Comparison of ENCODE assay signal across 9 mouse cellular contexts in the genomic region with DNA sequence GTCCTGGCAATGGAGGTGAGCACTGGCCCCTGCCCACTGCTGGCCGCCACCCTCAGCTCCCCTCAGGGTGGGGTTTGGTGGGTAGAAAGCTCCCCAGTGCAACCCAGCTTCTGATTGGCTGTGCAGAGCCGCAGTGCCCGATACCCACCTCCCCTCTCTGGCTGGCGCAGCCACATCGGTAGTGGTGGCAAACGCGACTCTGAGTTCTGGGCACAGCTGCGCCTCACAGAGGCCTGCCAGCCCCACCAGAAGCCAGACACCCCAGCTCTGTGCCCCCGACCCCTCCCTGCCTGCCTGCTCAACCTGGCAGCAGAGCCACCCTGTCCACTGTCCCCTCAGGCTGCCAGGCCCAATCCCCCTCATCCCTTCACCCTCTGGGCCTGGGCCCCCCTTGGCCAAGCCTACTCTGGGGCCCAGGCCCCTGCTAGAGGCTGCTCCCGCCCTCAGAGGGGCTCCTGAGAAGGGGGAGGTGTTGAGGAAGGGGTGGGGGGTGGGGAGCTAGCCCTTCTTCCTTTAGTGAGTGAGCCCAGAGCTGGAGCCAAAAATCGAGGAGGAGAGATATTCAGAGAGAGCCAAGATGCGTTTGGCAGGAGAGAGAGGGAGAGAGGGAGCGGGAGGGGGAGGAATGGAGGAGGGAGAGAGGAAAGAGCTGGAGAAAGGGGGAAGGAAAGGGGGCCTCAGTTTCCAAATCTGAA. TPM values are rescaled to one million over a fixed set of nuclear protein-coding genes. Genes with fewer than 3 reads are reported as not detected.
DNase-seq lines count a peak whose midpoint lies in the region; ATAC-seq lines count a peak whose summit lies in the region.
"Had no signal": no experiment of that assay in that cellular context is flagged by ENCODE, and none has a peak within 500 bp of the region (broad histone marks: within the 10 kb centered on the region; RNA-seq: fewer than 3 reads in every experiment).

No protein-coding gene starts in this region.

- 38% methylated on average over 13 of the region's 13 CpGs for WGBS in lung, embryonic 15.5 days
- WGBS in heart, embryonic 12.5 days: 62% methylated on average over 13 of the region's 13 CpGs

- no peaks in the 10 kb centered on the region for H3K27me3 ChIP-seq in lung, embryonic 15.5 days
- peaks cover 96% of the 10 kb centered on the region for H3K27me3 ChIP-seq in heart, embryonic 12.5 days (replicated peaks)

- H3K36me3 ChIP-seq in lung, embryonic 15.5 days: peaks cover 5% of the 10 kb centered on the region; the same call in 1 of the 2 replicates
- H3K36me3 ChIP-seq in heart, embryonic 12.5 days: peaks cover 4% of the 10 kb centered on the region; the same call in 1 of the 2 replicates

- no peak for DNase-seq in lung, postnatal 14 days
- DNase-seq in cerebellum, postnatal 10 days: peak; percentile 92 to 94
- peak; percentile 71 for DNase-seq in left cerebral cortex, postnatal 36 days (ENCODE audit: low spot score in 2 of 2)
- DNase-seq in embryo, embryonic 11 days: no peak
- no peak for DNase-seq in kidney, postnatal 25 days

- no peaks in the 10 kb centered on the region for H3K9me3 ChIP-seq in lung, embryonic 15.5 days
- H3K9me3 ChIP-seq in heart, embryonic 12.5 days (replicated peaks): no peaks in the 10 kb centered on the region

- peak overlapping the region; percentile 10; the same call in 1 of the 2 replicates for H3K4me3 ChIP-seq in lung, embryonic 15.5 days
- H3K4me3 ChIP-seq in heart, embryonic 12.5 days: no peak overlapping the region
- H3K4me3 ChIP-seq: myocyte had no signal

- ATAC-seq in lung, embryonic 15.5 days (ENCODE audit: borderline replicate concordance, extremely low read depth, low FRiP score, low TSS enrichment): peak; percentile 82
- no peak for ATAC-seq in heart, embryonic 12.5 days (ENCODE audit: insufficient number of reproducible peaks, low FRiP score)
- no peak for ATAC-seq in activated CD4-positive, CD25-positive, alpha-beta regulatory T cell, adult 4 months

- H3K4me1 ChIP-seq in lung, embryonic 15.5 days: peaks cover 84% of the 10 kb centered on the region
- peaks cover 39% of the 10 kb centered on the region for H3K4me1 ChIP-seq in heart, embryonic 12.5 days (replicated peaks)

- H3K9ac ChIP-seq in lung, embryonic 15.5 days: 0 out of 2 replicates have a peak overlapping the region, but pooled peaks have one; percentile 8
- no peak overlapping the region for H3K9ac ChIP-seq in heart, embryonic 12.5 days

- H3K4me2 ChIP-seq in lung, embryonic 15.5 days: peak overlapping the region; percentile 51
- H3K4me2 ChIP-seq in heart, embryonic 12.5 days: no peak overlapping the region

- intact Hi-C loops in left cerebral cortex, postnatal 36 days (cut with DNase I): loop anchor here (1.0 kb wide), 1 partner anchor 19 kb away; no protein-coding TSS in a partner anchor

- peak overlapping the region; percentile 89 for H3K27ac ChIP-seq in lung, embryonic 15.5 days
- H3K27ac ChIP-seq in heart, embryonic 12.5 days (ENCODE audit: poor library complexity, severe bottlenecking): 0 out of 2 replicates have a peak overlapping the region, but pooled peaks have one; percentile 15

RNA-seq across cellular contexts. Expression of gene Nfix, which starts 6.2 kb away (rescaled TPM):
- 39.2 and 42.7 TPM in 2 replicates for polyA plus RNA-seq in lung, embryonic 15.5 days (2015; fragmentation: Nextera tagmentation; extraction: Ambion mirVana)
- 9.2 and 10.9 TPM in 2 replicates for polyA plus RNA-seq in heart, embryonic 12.5 days (2016; fragmentation: Nextera tagmentation; extraction: Ambion mirVana)
- total RNA-seq in left cerebral cortex, postnatal 36 days (2021): 100 to 1,000 TPM; 303 to 353 TPM
- polyA plus RNA-seq in activated CD4-positive, CD25-positive, alpha-beta regulatory T cell, adult 4 months (2017; shearing (Covaris generic)): 1 to 10 TPM; 2.0 to 2.2 TPM

RNA-seq across cellular contexts. Expression of gene Dand5, which starts 28.7 kb away (rescaled TPM):
- 6.0 and 6.3 TPM in 2 replicates for polyA plus RNA-seq in lung, embryonic 15.5 days (2015; fragmentation: Nextera tagmentation; extraction: Ambion mirVana)
- 4.6 and 6.2 TPM in 2 replicates for polyA plus RNA-seq in heart, embryonic 12.5 days (2016; fragmentation: Nextera tagmentation; extraction: Ambion mirVana)
- 10 to 100 TPM; 10.3 to 10.9 TPM for total RNA-seq in left cerebral cortex, postnatal 36 days (2021)
- polyA plus RNA-seq in activated CD4-positive, CD25-positive, alpha-beta regulatory T cell, adult 4 months (2017; shearing (Covaris generic)): 1 to 10 TPM; 4.2 to 4.5 TPM

RNA-seq across cellular contexts. Expression of gene Gadd45gip1, which starts 37.4 kb away (rescaled TPM):
- polyA plus RNA-seq in lung, embryonic 15.5 days (2015; fragmentation: Nextera tagmentation; extraction: Ambion mirVana): 43.4 and 47.0 TPM in 2 replicates
- 50.9 and 52.1 TPM in 2 replicates for polyA plus RNA-seq in heart, embryonic 12.5 days (2016; fragmentation: Nextera tagmentation; extraction: Ambion mirVana)
- 10 to 100 TPM; 26.3 to 26.9 TPM for total RNA-seq in left cerebral cortex, postnatal 36 days (2021)
- polyA plus RNA-seq in activated CD4-positive, CD25-positive, alpha-beta regulatory T cell, adult 4 months (2017; shearing (Covaris generic)): 10 to 100 TPM; 18.5 to 21.5 TPM

RNA-seq across cellular contexts. Expression of gene Rad23a, which starts 46.5 kb away (rescaled TPM):
- 112 and 127 TPM in 2 replicates for polyA plus RNA-seq in lung, embryonic 15.5 days (2015; fragmentation: Nextera tagmentation; extraction: Ambion mirVana)
- polyA plus RNA-seq in heart, embryonic 12.5 days (2016; fragmentation: Nextera tagmentation; extraction: Ambion mirVana): 129 and 131 TPM in 2 replicates
- 10 to 100 TPM; 77.9 to 78.8 TPM for total RNA-seq in left cerebral cortex, postnatal 36 days (2021)
- polyA plus RNA-seq in activated CD4-positive, CD25-positive, alpha-beta regulatory T cell, adult 4 months (2017; shearing (Covaris generic)): 100 to 1,000 TPM; 125 to 131 TPM

RNA-seq across cellular contexts. Expression of gene Calr, which starts 52.8 kb away (rescaled TPM):
- 1,037 and 1,080 TPM in 2 replicates for polyA plus RNA-seq in lung, embryonic 15.5 days (2015; fragmentation: Nextera tagmentation; extraction: Ambion mirVana)
- 747 and 767 TPM in 2 replicates for polyA plus RNA-seq in heart, embryonic 12.5 days (2016; fragmentation: Nextera tagmentation; extraction: Ambion mirVana)
- total RNA-seq in left cerebral cortex, postnatal 36 days (2021): 100 to 1,000 TPM; 435 to 511 TPM
- 100 to 1,000 TPM; 269 to 303 TPM for polyA plus RNA-seq in activated CD4-positive, CD25-positive, alpha-beta regulatory T cell, adult 4 months (2017; shearing (Covaris generic))

Comparison
In these comparisons a context has a peak if more than half of its experiments do, and no peak if none do; other contexts are left out.
1. DNase-seq: peak in cerebellum, postnatal 10 days (2 of 2) and left cerebral cortex, postnatal 36 days (2 of 2); none in lung, postnatal 14 days (single experiment), embryo, embryonic 11 days (single experiment) and kidney, postnatal 25 days (0 of 2).